ENCODE assay signal across 15 mouse cellular contexts in genomic region chr5:100393681-100394080, GRCm38 (mm10). TPM values are rescaled to one million over a fixed set of nuclear protein-coding genes. Genes with fewer than 3 reads are reported as not detected.
DNase-seq lines count a peak whose midpoint lies in the region; ATAC-seq and TF ChIP-seq lines count a peak whose summit lies in the region.
"Had no signal": no experiment of that assay in that cellular context is flagged by ENCODE, and none has a peak within 500 bp of the region (broad histone marks: within the 10 kb centered on the region; RNA-seq: fewer than 3 reads in every experiment).

No protein-coding gene starts in this region.

- H3K27me3 ChIP-seq in intestine, postnatal 0 days (replicated peaks; ENCODE audit: control insufficient read depth, insufficient read depth, low read length), result no peaks in the 10 kb centered on the region
- no peaks in the 10 kb centered on the region for H3K27me3 ChIP-seq in intestine, embryonic 16.5 days (replicated peaks; ENCODE audit: control insufficient read depth, insufficient read depth, low read length)
- H3K27me3 ChIP-seq in hindbrain, embryonic 14.5 days (ENCODE audit: control insufficient read depth, insufficient read depth, low read length), result no peaks in the 10 kb centered on the region
- H3K27me3 ChIP-seq: kidney, embryonic 15.5 days; midbrain, embryonic 13.5 days had no signal

- peaks cover 94% of the 10 kb centered on the region for H3K36me3 ChIP-seq in intestine, postnatal 0 days (ENCODE audit: control insufficient read depth, insufficient read depth)
- peaks cover 16% of the 10 kb centered on the region for H3K36me3 ChIP-seq in intestine, embryonic 16.5 days (ENCODE audit: control insufficient read depth, insufficient read depth, low read length)
- peaks cover 46% of the 10 kb centered on the region for H3K36me3 ChIP-seq in ES-E14 (ENCODE audit: control insufficient read depth, insufficient read depth, low read length, poor library complexity, severe bottlenecking)
- peaks cover 98% of the 10 kb centered on the region for H3K36me3 ChIP-seq in hindbrain, embryonic 14.5 days (replicated peaks; ENCODE audit: control insufficient read depth, insufficient read depth)

- no peaks in the 10 kb centered on the region for H3K9me3 ChIP-seq in intestine, postnatal 0 days (ENCODE audit: control insufficient read depth)
- H3K9me3 ChIP-seq in intestine, embryonic 16.5 days (ENCODE audit: control insufficient read depth, low read length), result no peaks in the 10 kb centered on the region
- no peaks in the 10 kb centered on the region for H3K9me3 ChIP-seq in ES-E14 (ENCODE audit: control insufficient read depth, insufficient read depth, low read depth, low read length)
- no peaks in the 10 kb centered on the region for H3K9me3 ChIP-seq in hindbrain, embryonic 14.5 days (ENCODE audit: control insufficient read depth, low read length)
- H3K9me3 ChIP-seq: heart, embryonic 10.5 days; kidney, embryonic 15.5 days; midbrain, embryonic 13.5 days had no signal

- H3K4me1 ChIP-seq in intestine, postnatal 0 days (replicated peaks; ENCODE audit: control insufficient read depth, insufficient read depth, low read length), result no peaks in the 10 kb centered on the region
- H3K4me1 ChIP-seq in intestine, embryonic 16.5 days (ENCODE audit: control insufficient read depth, insufficient read depth, low read length), result no peaks in the 10 kb centered on the region
- H3K4me1 ChIP-seq in ES-E14 (ENCODE audit: control insufficient read depth in 2 of 2, insufficient read depth in 2 of 2, low read length in 2 of 2, poor library complexity in 1 of 2), result no peaks in the 10 kb centered on the region
- H3K4me1 ChIP-seq in hindbrain, embryonic 14.5 days (replicated peaks; ENCODE audit: control insufficient read depth, insufficient read depth, low read length), result no peaks in the 10 kb centered on the region
- H3K4me1 ChIP-seq: heart, embryonic 10.5 days; kidney, embryonic 15.5 days; midbrain, embryonic 13.5 days had no signal

- TF ChIP-seq CTCF in intestine, postnatal 0 days (IDR thresholded peaks at IDR 0.05; ENCODE audit: low read depth), result peak; percentile 47; the same call in 1 of the 2 replicates

- no peak overlapping the region for H3K4me2 ChIP-seq in intestine, postnatal 0 days (replicated peaks; ENCODE audit: low read depth)
- no peak overlapping the region for H3K4me2 ChIP-seq in intestine, embryonic 16.5 days (ENCODE audit: low read depth, low read length)
- no peak overlapping the region for H3K4me2 ChIP-seq in hindbrain, embryonic 14.5 days (replicated peaks)
- H3K4me2 ChIP-seq: kidney, embryonic 15.5 days; midbrain, embryonic 13.5 days had no signal

- 76% methylated on average over 3 of the region's 3 CpGs for WGBS in intestine, postnatal 0 days
- WGBS in intestine, embryonic 16.5 days, result 79% methylated on average over 3 of the region's 3 CpGs
- WGBS in hindbrain, embryonic 14.5 days, result 95% methylated on average over 3 of the region's 3 CpGs

- no peak overlapping the region for H3K4me3 ChIP-seq in intestine, postnatal 0 days (ENCODE audit: low read depth, low read length)
- H3K4me3 ChIP-seq in intestine, embryonic 16.5 days (ENCODE audit: low read length), result no peak overlapping the region
- H3K4me3 ChIP-seq in ES-E14 (ENCODE audit: insufficient read depth in 1 of 2, low read depth in 1 of 2, low read length in 2 of 2, poor library complexity in 1 of 2, severe bottlenecking in 1 of 2), result no peak overlapping the region
- H3K4me3 ChIP-seq in hindbrain, embryonic 14.5 days (replicated peaks; ENCODE audit: low read length), result no peak overlapping the region
- H3K4me3 ChIP-seq: erythroblast, embryonic 14.5 days; heart, embryonic 10.5 days; kidney, embryonic 15.5 days; midbrain, embryonic 13.5 days had no signal

- ATAC-seq in intestine, postnatal 0 days, result no peak
- ATAC-seq in intestine, embryonic 16.5 days, result no peak
- no peak for ATAC-seq in hindbrain, embryonic 14.5 days (ENCODE audit: low FRiP score)
- ATAC-seq: midbrain, embryonic 13.5 days had no signal

- DNase-seq in 416B (ENCODE audit: low read depth), result peak; percentile 49
- DNase-seq in ES-E14 (ENCODE audit: low read depth, low spot score), result no peak
- DNase-seq in lung, postnatal 25 days (ENCODE audit: low spot score), result peak; percentile 8
- no peak for DNase-seq in right cerebral cortex, adult 18-20 months
- no peak for DNase-seq in hindbrain, embryonic 14.5 days (ENCODE audit: low spot score)
- DNase-seq: adrenal gland, postnatal 14 days; cerebellum, adult 8-10 months; gastrocnemius, postnatal 10 days; liver had no signal

- no peak overlapping the region for H3K27ac ChIP-seq in intestine, postnatal 0 days (ENCODE audit: low read depth, low read length)
- H3K27ac ChIP-seq in intestine, embryonic 16.5 days (ENCODE audit: low read length), result no peak overlapping the region
- no peak overlapping the region for H3K27ac ChIP-seq in ES-E14 (ENCODE audit: insufficient read depth, low read depth, low read length, poor library complexity, severe bottlenecking)
- no peak overlapping the region for H3K27ac ChIP-seq in hindbrain, embryonic 14.5 days
- H3K27ac ChIP-seq: heart, embryonic 10.5 days; kidney, embryonic 15.5 days; midbrain, embryonic 13.5 days had no signal

- no peak overlapping the region for H3K9ac ChIP-seq in intestine, postnatal 0 days (ENCODE audit: low read depth, low read length)
- H3K9ac ChIP-seq in intestine, embryonic 16.5 days (ENCODE audit: low read depth, low read length), result no peak overlapping the region
- H3K9ac ChIP-seq in ES-E14 (ENCODE audit: insufficient read depth, low read depth, low read length, poor library complexity, severe bottlenecking), result no peak overlapping the region
- H3K9ac ChIP-seq in hindbrain, embryonic 14.5 days, result no peak overlapping the region
- H3K9ac ChIP-seq: kidney, embryonic 15.5 days; midbrain, embryonic 13.5 days had no signal

- in situ Hi-C loops in ES-E14 (cut with MboI; ENCODE audit: low sequenced_read_pairs in 2 of 2, unreplicated experiment in 2 of 2), result loop anchor here in 1 of 2 experiments (25.0 kb wide), 1 partner anchor 394 kb away; the partner anchor contains the start of genes Helq and Mrps18c

TF ChIP-seq in ES-E14, 5 proteins besides CTCF, POLR2A, EP300 and RAD21:
- no peak for TF ChIP-seq CHD2 (IDR thresholded peaks at IDR 0.05; ENCODE audit: low read depth, low read length)
- no peak for TF ChIP-seq HCFC1 (IDR thresholded peaks at IDR 0.05; ENCODE audit: borderline replicate concordance, insufficient read depth, low read length)
- peak; percentile 90 for TF ChIP-seq ZNF384 (IDR thresholded peaks at IDR 0.05; ENCODE audit: low read depth, low read length)
- no peak for TF ChIP-seq MAFK (IDR thresholded peaks at IDR 0.05; ENCODE audit: insufficient read depth, low read depth, low read length)
- no peak for TF ChIP-seq ZC3H11A (IDR thresholded peaks at IDR 0.05; ENCODE audit: borderline replicate concordance, low read depth, low read length)

RNA-seq across cellular contexts. Expression of gene Sec31a, which starts 22.4 kb away (rescaled TPM):
- polyA plus RNA-seq in intestine, postnatal 0 days (2015; fragmentation: Nextera tagmentation; extraction: Ambion mirVana), result 230 and 242 TPM in 2 replicates
- 183 and 215 TPM in 2 replicates for polyA plus RNA-seq in intestine, embryonic 16.5 days (2015; fragmentation: Nextera tagmentation; extraction: Ambion mirVana)
- 72.7 and 94.5 TPM in 2 replicates for total RNA-seq in ES-E14 (2012; rRNA removed)
- 84.8 and 91.0 TPM in 2 replicates for polyA plus RNA-seq in hindbrain, embryonic 14.5 days (2014; fragmentation: Nextera tagmentation; extraction: Ambion mirVana)

Comparison
In these comparisons a context has a peak if more than half of its experiments do, and no peak if none do; other contexts are left out.
1. DNase-seq: peak in 416B (single experiment) and lung, postnatal 25 days (single experiment); none in ES-E14 (single experiment), right cerebral cortex, adult 18-20 months (single experiment) and hindbrain, embryonic 14.5 days (single experiment).